ENCODE assay signal across 10 mouse cellular contexts in genomic region chr15:89058736-89059135, GRCm38 (mm10). TPM values are rescaled to one million over a fixed set of nuclear protein-coding genes. Genes with fewer than 3 reads are reported as not detected.
A peak's percentile ranks its signal among the peaks of the same experiment; 100 is the strongest.
DNase-seq lines count a peak whose midpoint lies in the region; ATAC-seq and TF ChIP-seq lines count a peak whose summit lies in the region.
"Had no signal": no experiment of that assay in that cellular context is flagged by ENCODE, and none has a peak within 500 bp of the region (broad histone marks: within the 10 kb centered on the region; RNA-seq: fewer than 3 reads in every experiment).

No protein-coding gene starts in this region.

- H3K9ac ChIP-seq in heart, adult 2 months (ENCODE audit: low read depth, low read length) = no peak overlapping the region
- peak overlapping the region; percentile 74; the same call in 1 of the 2 replicates for H3K9ac ChIP-seq in neural tube, embryonic 11.5 days (ENCODE audit: low read length)
- H3K9ac ChIP-seq in hindbrain, embryonic 14.5 days = peak overlapping the region; percentile 83
- no peak overlapping the region for H3K9ac ChIP-seq in stomach, embryonic 15.5 days

- H3K27me3 ChIP-seq in heart, adult 2 months (ENCODE audit: control insufficient read depth, insufficient read depth, low read length) = peaks cover 3% of the 10 kb centered on the region
- H3K27me3 ChIP-seq in neural tube, embryonic 11.5 days (ENCODE audit: control insufficient read depth, insufficient read depth, low read length) = peaks cover 18% of the 10 kb centered on the region
- H3K27me3 ChIP-seq in hindbrain, embryonic 14.5 days (ENCODE audit: control insufficient read depth, insufficient read depth, low read length) = no peaks in the 10 kb centered on the region; the same call in 1 of the 2 replicates
- peaks cover 35% of the 10 kb centered on the region for H3K27me3 ChIP-seq in stomach, embryonic 15.5 days (replicated peaks)

- peak overlapping the region; percentile 86; the same call in 1 of the 2 replicates for H3K4me2 ChIP-seq in neural tube, embryonic 11.5 days (ENCODE audit: low read depth)
- H3K4me2 ChIP-seq in hindbrain, embryonic 14.5 days (replicated peaks) = peak overlapping the region; percentile 82
- no peak overlapping the region for H3K4me2 ChIP-seq in stomach, embryonic 15.5 days

- intact Hi-C loops in heart, adult 2 months (cut with DNase I) = no loop called here

- no peak for TF ChIP-seq POLR2A in heart, adult 2 months (IDR thresholded peaks at IDR 0.05; ENCODE audit: insufficient read depth, low read depth, low read length)

- H3K4me1 ChIP-seq in heart, adult 2 months (ENCODE audit: control insufficient read depth, insufficient read depth, low read length) = no peaks in the 10 kb centered on the region
- H3K4me1 ChIP-seq in neural tube, embryonic 11.5 days (ENCODE audit: control insufficient read depth, insufficient read depth, low read length) = no peaks in the 10 kb centered on the region; the same call in 1 of the 2 replicates
- H3K4me1 ChIP-seq in hindbrain, embryonic 14.5 days (replicated peaks; ENCODE audit: control insufficient read depth, insufficient read depth, low read length) = peaks cover 20% of the 10 kb centered on the region
- peaks cover 3% of the 10 kb centered on the region; the same call in 1 of the 2 replicates for H3K4me1 ChIP-seq in stomach, embryonic 15.5 days

- H3K27ac ChIP-seq in heart, adult 2 months = no peak overlapping the region
- H3K27ac ChIP-seq in neural tube, embryonic 11.5 days (ENCODE audit: low read depth, low read length) = no peak overlapping the region
- no peak overlapping the region for H3K27ac ChIP-seq in hindbrain, embryonic 14.5 days
- H3K27ac ChIP-seq in stomach, embryonic 15.5 days = no peak overlapping the region

- H3K9me3 ChIP-seq in neural tube, embryonic 11.5 days (ENCODE audit: control insufficient read depth, low read length) = no peaks in the 10 kb centered on the region
- H3K9me3 ChIP-seq in hindbrain, embryonic 14.5 days (ENCODE audit: control insufficient read depth, low read length) = no peaks in the 10 kb centered on the region
- no peaks in the 10 kb centered on the region for H3K9me3 ChIP-seq in stomach, embryonic 15.5 days

- H3K79me2 ChIP-seq in heart, adult 2 months (replicated peaks; ENCODE audit: control insufficient read depth, insufficient read depth, low read length) = no peaks in the 10 kb centered on the region

- no peak for ATAC-seq in neural tube, embryonic 11.5 days (ENCODE audit: insufficient read depth, low FRiP score, low TSS enrichment)
- no peak for ATAC-seq in hindbrain, embryonic 14.5 days (ENCODE audit: low FRiP score)
- ATAC-seq in stomach, embryonic 15.5 days (ENCODE audit: insufficient read depth, low FRiP score, low read depth) = no peak

- H3K36me3 ChIP-seq in heart, adult 2 months (ENCODE audit: control insufficient read depth, insufficient read depth, low read length) = no peaks in the 10 kb centered on the region
- H3K36me3 ChIP-seq in neural tube, embryonic 11.5 days (ENCODE audit: control insufficient read depth, insufficient read depth, low read length) = no peaks in the 10 kb centered on the region
- H3K36me3 ChIP-seq in hindbrain, embryonic 14.5 days (replicated peaks; ENCODE audit: control insufficient read depth, insufficient read depth) = no peaks in the 10 kb centered on the region
- H3K36me3 ChIP-seq in stomach, embryonic 15.5 days = no peaks in the 10 kb centered on the region

- TF ChIP-seq EP300 in heart, adult 2 months (IDR thresholded peaks at IDR 0.05; ENCODE audit: insufficient read depth, low read depth, low read length) = no peak

- 30% methylated on average over 6 of the region's 6 CpGs for WGBS in heart, adult 2 months
- 32% methylated on average over 6 of the region's 6 CpGs for WGBS in neural tube, embryonic 11.5 days
- WGBS in hindbrain, embryonic 14.5 days = 36% methylated on average over 6 of the region's 6 CpGs
- WGBS in stomach, embryonic 15.5 days = 26% methylated on average over 6 of the region's 6 CpGs

- DNase-seq in heart, adult 2 months = peak; percentile 1 to 14
- no peak for DNase-seq in heart, adult 8-10 months (ENCODE audit: low spot score)
- no peak for DNase-seq in neural tube, embryonic 11.5 days (ENCODE audit: low spot score)
- no peak for DNase-seq in neural tube, embryonic 10.5 days (ENCODE audit: extremely low spot score, low spot score)
- no peak for DNase-seq in hindbrain, embryonic 14.5 days (ENCODE audit: low spot score)
- no peak for DNase-seq in gastrocnemius, postnatal 10 days
- DNase-seq in left cerebral cortex, adult 9 months (ENCODE audit: low spot score in 2 of 2) = no peak
- DNase-seq: adrenal gland, postnatal 36 days; left cerebral cortex, postnatal 4 days had no signal

- no peak overlapping the region for H3K4me3 ChIP-seq in heart, adult 2 months
- peak overlapping the region; percentile 77 for H3K4me3 ChIP-seq in neural tube, embryonic 11.5 days (ENCODE audit: low read depth, low read length)
- peak overlapping the region; percentile 79 for H3K4me3 ChIP-seq in hindbrain, embryonic 14.5 days (replicated peaks; ENCODE audit: low read length)
- peak overlapping the region; percentile 54 for H3K4me3 ChIP-seq in stomach, embryonic 15.5 days (replicated peaks)

- no peak for TF ChIP-seq CTCF in heart, adult 2 months (IDR thresholded peaks at IDR 0.05)

RNA-seq across cellular contexts. Expression of gene Panx2, which starts 0.8 kb away (rescaled TPM):
- 1 to 10 TPM in 1 of 2 experiments, under 1 TPM in 1; 0.91 to 1.3 TPM for total RNA-seq in heart, adult 2 months (2021)
- polyA plus RNA-seq in heart, adult 2 months (2012; rRNA removed) = 1.3 and 2.1 TPM in 2 replicates
- total RNA-seq in heart, adult 8-10 months (2022) = 1 to 10 TPM; 1.1 to 2.1 (median 1.7) TPM
- polyA plus RNA-seq in neural tube, embryonic 11.5 days (2014; fragmentation: Nextera tagmentation; extraction: Ambion mirVana) = 0.45 and 0.88 TPM in 2 replicates
- 8.4 and 8.5 TPM in 2 replicates for polyA plus RNA-seq in hindbrain, embryonic 14.5 days (2014; fragmentation: Nextera tagmentation; extraction: Ambion mirVana)
- polyA plus RNA-seq in stomach, embryonic 15.5 days (2015; fragmentation: Nextera tagmentation; extraction: Ambion mirVana) = 0.55 and 0.64 TPM in 2 replicates
- under 1 TPM; 0.07 to 0.18 TPM for total RNA-seq in gastrocnemius, postnatal 10 days (2021)

RNA-seq across cellular contexts. Expression of gene Trabd, which starts 16.2 kb away (rescaled TPM):
- 10 to 100 TPM; 48.8 to 51.5 TPM for total RNA-seq in heart, adult 2 months (2021)
- polyA plus RNA-seq in heart, adult 2 months (2012; rRNA removed) = 38.3 and 47.8 TPM in 2 replicates
- 10 to 100 TPM; 43.9 to 51.4 (median 45.4) TPM for total RNA-seq in heart, adult 8-10 months (2022)
- 48.7 and 53.3 TPM in 2 replicates for polyA plus RNA-seq in neural tube, embryonic 11.5 days (2014; fragmentation: Nextera tagmentation; extraction: Ambion mirVana)
- polyA plus RNA-seq in hindbrain, embryonic 14.5 days (2014; fragmentation: Nextera tagmentation; extraction: Ambion mirVana) = 34.2 and 41.0 TPM in 2 replicates
- 57.1 and 60.0 TPM in 2 replicates for polyA plus RNA-seq in stomach, embryonic 15.5 days (2015; fragmentation: Nextera tagmentation; extraction: Ambion mirVana)
- 10 to 100 TPM; 24.9 to 28.1 TPM for total RNA-seq in gastrocnemius, postnatal 10 days (2021)

RNA-seq across cellular contexts. Expression of gene Selenoo, which starts 30.1 kb away (rescaled TPM):
- 10 to 100 TPM; 13.6 to 16.5 TPM for total RNA-seq in heart, adult 2 months (2021)
- polyA plus RNA-seq in heart, adult 2 months (2012; rRNA removed) = 20.7 and 28.6 TPM in 2 replicates
- total RNA-seq in heart, adult 8-10 months (2022) = 10 to 100 TPM; 15.0 to 16.6 (median 15.8) TPM
- 23.0 TPM in 2 replicates for polyA plus RNA-seq in neural tube, embryonic 11.5 days (2014; fragmentation: Nextera tagmentation; extraction: Ambion mirVana)
- 22.2 and 23.0 TPM in 2 replicates for polyA plus RNA-seq in hindbrain, embryonic 14.5 days (2014; fragmentation: Nextera tagmentation; extraction: Ambion mirVana)
- 17.9 and 19.7 TPM in 2 replicates for polyA plus RNA-seq in stomach, embryonic 15.5 days (2015; fragmentation: Nextera tagmentation; extraction: Ambion mirVana)
- total RNA-seq in gastrocnemius, postnatal 10 days (2021) = 10 to 100 TPM in 1 of 2 experiments, 1 to 10 TPM in 1; 9.1 to 10.1 TPM

Comparison
In these comparisons a context has a peak if more than half of its experiments do, and no peak if none do; other contexts are left out.
1. DNase-seq: peak in heart, adult 2 months (2 of 2); none in heart, adult 8-10 months (single experiment), neural tube, embryonic 11.5 days (single experiment), neural tube, embryonic 10.5 days (single experiment), hindbrain, embryonic 14.5 days (single experiment), gastrocnemius, postnatal 10 days (single experiment) and left cerebral cortex, adult 9 months (0 of 2).
2. H3K9ac ChIP-seq: peak in neural tube, embryonic 11.5 days (single experiment) and hindbrain, embryonic 14.5 days (single experiment); none in heart, adult 2 months (single experiment) and stomach, embryonic 15.5 days (single experiment).